Mouse (Mus musculus): ENCODE measurements at regions not wholly inside any gene's neighbourhood (a gene's known extent, or its start where the extent isn't known, plus 50 kb on each side); places are given as distances from the start of the nearest gene placed in this dataset.

DNA sequence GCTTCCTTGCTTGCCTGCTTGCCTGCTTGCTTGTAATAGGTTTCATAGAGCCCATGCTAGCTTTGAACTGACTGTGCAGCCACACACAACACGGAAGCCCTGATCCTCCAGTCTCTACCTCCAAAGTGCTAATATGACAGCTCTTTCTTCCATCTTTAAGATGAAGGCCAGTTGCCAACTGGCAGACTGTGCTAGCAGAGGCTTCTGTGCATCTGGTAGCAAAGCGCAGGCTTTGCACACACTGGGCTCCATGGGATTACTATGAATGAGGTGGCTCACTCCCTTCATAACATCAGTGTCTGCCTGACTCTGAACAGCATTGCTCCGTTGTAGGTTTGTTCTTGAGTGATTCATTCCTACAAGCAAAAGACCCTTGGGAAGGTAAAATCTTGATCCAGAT lies 107.9 kb upstream of the Tmc3 start:
- DNase-seq (ENCODE audit: inconsistent ontology term), result no peak

DNA sequence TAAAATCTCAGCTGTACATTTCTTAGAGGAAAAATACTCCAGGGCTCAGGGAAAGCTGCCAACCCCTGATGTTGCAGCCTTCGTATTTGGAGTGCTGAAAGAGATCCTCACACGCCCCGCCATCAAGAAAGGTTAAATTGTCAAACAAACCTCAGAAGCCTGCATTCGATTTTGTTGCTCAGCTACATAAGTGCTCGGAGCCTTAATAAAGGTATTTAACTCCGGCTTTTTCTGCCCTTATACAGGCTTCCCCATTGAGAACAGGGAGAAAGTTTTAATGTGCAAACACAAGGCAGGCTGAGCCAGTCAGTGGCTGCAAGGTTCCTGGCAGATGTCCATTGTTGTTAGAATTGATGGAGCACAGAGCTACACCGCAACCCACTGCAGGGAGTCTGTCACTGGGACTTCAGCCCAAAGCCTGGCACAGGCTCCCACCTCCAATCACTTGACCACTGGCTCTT lies 107.0 kb upstream of the Tmc3 start:
- peak; percentile 79 for DNase-seq (ENCODE audit: inconsistent ontology term)

DNA sequence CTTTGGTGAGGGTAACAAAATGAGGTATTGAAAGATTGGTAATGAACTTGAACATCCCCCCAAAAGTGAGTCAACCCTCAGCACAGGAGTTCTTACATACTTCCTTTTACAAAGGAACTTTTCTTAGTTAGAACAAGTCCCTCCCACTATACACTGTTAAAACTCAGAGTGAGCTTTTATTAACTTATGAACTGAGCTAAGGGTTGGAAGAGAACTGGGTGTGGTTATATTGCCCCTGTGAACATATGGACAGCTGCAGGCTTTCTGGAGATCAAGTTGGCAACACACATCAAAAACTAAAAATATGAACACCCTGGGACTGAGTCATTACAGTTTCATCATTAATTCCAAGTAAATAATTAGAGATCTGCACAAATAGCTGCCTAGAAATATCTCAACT lies 103.1 kb upstream of the Tmc3 start:
- DNase-seq (ENCODE audit: inconsistent ontology term), result no peak

DNA sequence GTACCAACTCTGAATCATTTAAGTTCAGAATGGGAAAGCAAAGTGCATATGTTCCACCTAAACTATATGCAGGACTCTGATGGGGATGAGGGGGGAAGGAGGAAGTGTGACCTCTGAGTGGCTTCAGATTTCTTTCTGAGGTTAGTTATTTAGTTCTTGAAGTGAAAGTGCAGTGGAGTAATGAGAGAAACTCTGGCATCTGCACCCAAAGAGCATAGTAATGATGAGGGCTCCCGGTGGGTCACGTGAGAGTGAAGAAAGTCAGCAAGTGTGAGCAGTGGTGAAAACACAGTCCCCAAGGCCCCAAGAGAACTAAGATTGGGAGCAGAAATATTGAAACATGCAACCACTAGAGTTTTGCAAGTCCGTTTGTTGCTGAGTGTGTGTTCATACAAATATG lies 102.5 kb upstream of the Tmc3 start:
- DNase-seq (ENCODE audit: inconsistent ontology term), result no peak

DNA sequence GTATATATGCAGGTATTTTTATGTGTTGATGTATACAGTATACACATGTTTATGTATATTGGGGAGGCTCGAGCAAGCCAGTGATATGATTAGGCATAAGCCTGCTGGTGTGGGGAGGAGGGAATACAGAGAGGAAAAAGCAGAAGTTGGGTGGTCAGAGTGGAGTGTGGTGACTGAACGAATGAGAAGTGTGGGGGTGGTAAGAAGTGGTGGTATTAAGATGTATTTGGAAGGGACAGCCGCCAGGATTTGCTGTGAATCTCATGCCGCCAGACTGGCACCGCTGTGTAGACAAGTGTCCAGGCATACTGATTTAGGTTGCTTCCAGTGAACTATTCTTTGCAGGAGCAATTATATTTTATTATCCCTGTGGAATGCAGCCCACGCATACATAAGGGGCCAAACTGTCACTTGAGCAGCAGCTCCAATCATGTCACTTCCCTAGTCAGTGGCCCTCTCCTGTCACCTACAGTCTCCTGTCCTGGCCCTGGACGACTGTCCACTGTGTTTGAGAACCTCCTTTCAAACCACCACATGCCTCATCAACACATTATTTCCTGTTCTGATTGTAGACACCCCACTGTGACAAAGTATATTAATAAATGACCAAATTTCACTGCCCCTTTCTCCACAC lies 101.9 kb upstream of the Tmc3 start:
- no peak for DNase-seq (ENCODE audit: inconsistent ontology term)

- peak; percentile 53 for DNase-seq (ENCODE audit: inconsistent ontology term)
Observed at GRCm38 (mm10) chr7:83486156-83486750, 98.5 kb upstream of the Tmc3 start.

- DNase-seq (ENCODE audit: inconsistent ontology term), result no peak
Observed at GRCm38 (mm10) chr7:83489790-83490189, 94.9 kb upstream of the Tmc3 start.

DNA sequence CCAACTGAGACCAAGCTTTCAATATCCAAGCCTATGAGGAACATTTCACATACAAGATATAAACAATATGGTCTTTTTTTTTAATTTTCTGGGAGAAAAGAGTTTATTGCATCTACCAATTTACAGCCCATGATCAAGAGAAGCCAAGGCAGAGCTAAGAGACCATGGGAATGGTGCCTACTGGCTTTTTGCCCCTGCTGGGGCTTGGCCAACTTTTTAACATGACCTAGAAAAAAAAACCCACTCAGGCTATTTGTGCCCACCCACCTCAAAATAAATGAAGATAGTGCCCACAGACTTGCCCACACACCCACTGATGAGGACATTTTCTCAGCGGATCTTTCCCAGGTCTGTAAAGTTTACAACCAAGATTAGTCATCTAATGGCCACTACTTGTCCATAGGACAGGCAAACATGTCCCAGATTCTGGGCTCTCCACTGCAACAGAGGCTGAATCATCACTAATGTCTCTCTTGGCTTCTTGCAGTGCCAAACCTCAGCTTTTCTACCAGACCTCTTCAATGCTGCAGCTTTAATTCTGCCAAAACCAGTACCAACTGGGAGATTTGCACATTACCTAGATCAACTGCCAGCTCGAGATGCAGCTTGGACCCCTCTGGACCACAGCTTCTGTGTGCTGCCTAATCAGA lies 79.6 kb upstream of the Tmc3 start:
- peak; percentile 76 for DNase-seq (ENCODE audit: inconsistent ontology term)

GRCm38 (mm10) chr7:83516295-83516694 lies 68.4 kb upstream of the Tmc3 start:
- no peak for DNase-seq (ENCODE audit: inconsistent ontology term)

- no peak for DNase-seq (ENCODE audit: inconsistent ontology term)
Observed at GRCm38 (mm10) chr7:83521511-83521910, 63.2 kb upstream of the Tmc3 start.
